Mouse (Mus musculus) liver, embryonic 16.5 days (tissue): ENCODE results near the gene Arid5b. TPM values are rescaled to one million over a fixed set of nuclear protein-coding genes. Genes with fewer than 3 reads are reported as not detected.
A peak's percentile ranks its signal among the peaks of the same experiment; 100 is the strongest.

ENCODE experiments used
- ATAC-seq: fragments of 200-750 bp; cut with Nextera tagmentation; 2 replicates; pipeline ENCODE4 v1.8.0; 2017; ENCODE audit warnings: low read depth, mild to moderate bottlenecking, moderate number of reproducible peaks, moderate library complexity
- H3K27ac ChIP-seq: fragments of 300-500 bp; sonication (generic); 2 replicates; pipeline ENCODE4 v1.5.1; 2014; ENCODE audit warnings: mild to moderate bottlenecking, low read length
- H3K27me3 ChIP-seq: fragments of 300-500 bp; sonication (generic); 2 replicates; pipeline ENCODE4 v1.6.1; 2014; ENCODE audit warnings: low read depth, low read length, mixed read lengths; ENCODE audit not compliant: control insufficient read depth, insufficient read depth
- H3K36me3 ChIP-seq: fragments of 300-500 bp; sonication (generic); 2 replicates; pipeline ENCODE4 v1.6.1; 2014; ENCODE audit warnings: mild to moderate bottlenecking; ENCODE audit not compliant: control insufficient read depth, insufficient read depth
- H3K4me1 ChIP-seq: fragments of 300-500 bp; sonication (generic); 2 replicates; pipeline ENCODE4 v1.6.1; 2014; ENCODE audit warnings: low read depth, low read length, mixed read lengths; ENCODE audit not compliant: control insufficient read depth
- H3K4me2 ChIP-seq: fragments of 300-500 bp; sonication (generic); 2 replicates; pipeline ENCODE4 v1.6.1; 2014; ENCODE audit warnings: low read depth, low read length, mixed read lengths
- H3K4me3 ChIP-seq: fragments of 300-500 bp; sonication (generic); 2 replicates; pipeline ENCODE4 v1.5.1; 2014; ENCODE audit warnings: low read depth, mild to moderate bottlenecking, low read length
- H3K9ac ChIP-seq: fragments of 300-500 bp; sonication (generic); 2 replicates; pipeline ENCODE4 v1.6.1; 2014; ENCODE audit warnings: low read depth, low read length
- H3K9me3 ChIP-seq: fragments of 300-500 bp; sonication (generic); replicated peaks from 2 replicates; pipeline ENCODE4 v1.6.1; 2016; ENCODE audit warnings: low read length; ENCODE audit not compliant: control insufficient read depth
- WGBS: fragments of 180-500 bp; shearing (Covaris S2); extraction: QIAGEN DNeasy Blood & Tissue Kit; methylation state at CpG from one replicate; pipeline ENCODE4 v1.1.7; 2014; ENCODE audit not compliant: insufficient replicate concordance; 5-methylcytosine and 5-hydroxymethylcytosine counted together
- polyA plus RNA-seq: library from polyadenylated mRNA; unstranded; fragments of >200 nt; fragmentation: Nextera tagmentation; extraction: Ambion mirVana; gene quantifications from 2 replicates; pipeline ENCODE4 v1.2.1, GENCODE M21; 2015

Gene Arid5b
- polyA plus RNA-seq, 1 experiment from 2014 or later: 7.8 TPM

GRCm38 (mm10) chr10:68145286-68145950, 133.1 kb downstream of the Arid5b start:
- Histone ChIP-seq H3K27me3 (no peaks in the 10 kb centered on the region), H3K27ac (no peak overlapping the region), H3K4me3 (no peak overlapping the region), H3K4me2 (no peak overlapping the region), H3K9me3 (no peaks in the 10 kb centered on the region), H3K36me3 (no peaks in the 10 kb centered on the region), H3K4me1 (peaks cover 2% of the 10 kb centered on the region; the same call in 1 of the 2 replicates), H3K9ac (no peak overlapping the region)
- WGBS: 71% methylated on average over 18 of the region's 18 CpGs
- no peak for ATAC-seq

DNA sequence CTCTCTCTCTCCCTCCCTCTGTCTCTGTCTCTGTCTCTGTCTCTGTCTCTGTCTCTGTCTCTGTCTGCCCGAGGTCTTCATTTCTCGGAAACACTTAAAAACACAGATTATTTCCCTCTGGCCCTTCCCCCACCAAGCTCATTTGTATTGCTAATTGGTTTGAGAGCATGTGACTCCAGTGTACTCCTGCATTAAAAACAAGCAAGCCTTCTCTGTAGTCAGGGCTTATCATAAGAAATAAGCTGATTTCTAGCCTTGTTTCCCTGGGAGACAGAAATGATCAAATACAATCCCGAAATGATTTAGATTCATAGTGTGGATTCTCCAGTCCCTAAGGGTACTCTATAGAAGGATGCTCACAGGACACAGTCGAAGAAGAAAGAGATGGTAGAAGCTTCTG, 136.0 kb downstream of the Arid5b start:
- Histone ChIP-seq H3K9me3 (no peaks in the 10 kb centered on the region), H3K27ac (no peak overlapping the region), H3K4me2 (no peak overlapping the region), H3K36me3 (no peaks in the 10 kb centered on the region), H3K9ac (no peak overlapping the region), H3K4me3 (no peak overlapping the region), H3K27me3 (no peaks in the 10 kb centered on the region), H3K4me1 (peaks cover 4% of the 10 kb centered on the region)
- ATAC-seq: no peak
- 59% methylated on average over 4 of the region's 4 CpGs for WGBS

DNA sequence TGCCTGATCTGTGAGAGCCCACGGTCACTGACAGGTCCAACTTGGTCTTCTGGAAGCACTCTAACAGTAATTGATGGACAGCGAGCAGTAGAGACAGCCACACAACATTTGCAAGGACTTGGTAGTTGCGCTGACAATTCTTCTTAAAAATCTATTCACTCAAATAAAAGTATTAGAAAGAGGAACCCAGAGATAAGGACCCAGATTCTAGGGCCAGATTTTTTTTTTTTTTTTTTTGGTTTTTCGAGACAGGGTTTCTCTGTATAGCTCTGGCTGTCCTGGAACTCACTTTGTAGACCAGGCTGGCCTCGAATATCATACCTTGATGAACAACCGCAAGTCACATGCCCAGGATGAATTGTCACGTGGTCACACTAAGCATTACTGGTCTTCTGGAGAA, 137.0 kb downstream of the Arid5b start:
- Histone ChIP-seq H3K4me2 (no peak overlapping the region), H3K4me3 (no peak overlapping the region), H3K9me3 (no peaks in the 10 kb centered on the region), H3K36me3 (no peaks in the 10 kb centered on the region), H3K27me3 (no peaks in the 10 kb centered on the region), H3K9ac (no peak overlapping the region), H3K4me1 (peaks cover 4% of the 10 kb centered on the region), H3K27ac (no peak overlapping the region)
- 60% methylated on average over 7 of the region's 7 CpGs for WGBS
- ATAC-seq: no peak

- no peaks in the 10 kb centered on the region for H3K36me3 ChIP-seq
- no peak overlapping the region for H3K27ac ChIP-seq
- no peak overlapping the region for H3K4me3 ChIP-seq
- no peak overlapping the region for H3K4me2 ChIP-seq
- H3K9me3 ChIP-seq: no peaks in the 10 kb centered on the region
- H3K4me1 ChIP-seq: peaks cover 4% of the 10 kb centered on the region
- no peak overlapping the region for H3K9ac ChIP-seq
- H3K27me3 ChIP-seq: no peaks in the 10 kb centered on the region
- WGBS: 16% methylated on average over 2 of the region's 2 CpGs
- ATAC-seq: no peak
These were observed 137.7 kb downstream of the Arid5b start for GRCm38 (mm10) chr10:68140871-68141270.

GRCm38 (mm10) chr10:68140306-68140705, 138.2 kb downstream of the Arid5b start:
- no peak overlapping the region for H3K4me3 ChIP-seq
- H3K27me3 ChIP-seq: no peaks in the 10 kb centered on the region
- WGBS: 59% methylated on average over 6 of the region's 6 CpGs
- no peaks in the 10 kb centered on the region for H3K9me3 ChIP-seq
- H3K27ac ChIP-seq: no peak overlapping the region
- H3K4me2 ChIP-seq: no peak overlapping the region
- no peak overlapping the region for H3K9ac ChIP-seq
- no peaks in the 10 kb centered on the region for H3K36me3 ChIP-seq
- peaks cover 4% of the 10 kb centered on the region for H3K4me1 ChIP-seq
- ATAC-seq: no peak

DNA sequence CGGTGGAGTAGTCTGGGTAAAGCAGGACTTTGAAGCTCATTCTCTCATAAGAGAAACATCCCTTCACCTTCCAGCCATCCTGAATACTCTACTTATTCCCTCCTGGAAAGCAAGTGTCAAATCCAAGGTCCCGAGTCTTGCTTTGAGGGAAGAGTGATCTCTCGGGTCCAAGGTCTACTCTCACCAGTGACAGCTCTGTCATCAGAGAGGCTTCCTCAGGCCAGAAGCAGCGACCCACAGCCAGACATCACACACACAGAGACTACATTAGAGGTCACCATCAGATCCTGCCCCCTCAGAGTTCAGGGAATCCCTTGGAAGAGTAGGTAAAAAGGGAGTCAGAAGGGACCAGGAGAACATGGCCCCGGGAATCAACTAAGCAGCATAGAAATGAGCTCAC, 140.4 kb downstream of the Arid5b start:
- WGBS: 61% methylated on average over 5 of the region's 5 CpGs

DNA sequence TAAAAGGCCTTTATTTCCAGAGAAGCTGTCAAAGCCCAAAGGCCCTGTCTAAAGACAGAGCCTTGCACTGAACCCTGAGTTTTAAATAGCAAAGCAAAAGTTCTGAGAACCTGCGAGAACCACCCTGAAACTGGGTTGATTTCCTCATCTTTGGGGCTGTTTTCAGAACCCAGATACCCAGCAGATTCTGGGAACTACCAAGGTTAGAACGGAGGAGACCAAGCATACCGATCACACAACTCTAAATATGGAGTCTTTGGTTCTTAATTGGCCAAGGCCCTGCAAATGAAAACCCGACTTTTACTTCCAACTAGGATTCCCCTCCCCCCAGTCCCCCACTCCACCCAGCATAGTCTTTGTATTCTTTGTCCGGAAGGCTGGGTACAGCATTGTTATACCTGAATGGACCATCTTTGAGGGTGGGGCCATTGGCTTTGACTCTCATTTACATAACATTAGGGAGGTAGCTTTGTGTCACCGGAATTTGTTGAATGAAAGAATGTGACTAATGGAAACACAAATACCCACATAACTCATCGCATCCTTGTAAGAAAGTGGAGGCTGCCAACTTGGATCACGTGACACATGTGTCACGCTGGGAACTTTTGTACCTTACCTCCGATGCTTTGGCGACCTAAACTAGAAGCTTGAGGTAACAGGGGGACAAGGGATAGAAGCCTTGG, 141.2 kb downstream of the Arid5b start:
- H3K36me3 ChIP-seq: no peaks in the 10 kb centered on the region
- peak overlapping the region; percentile 37 for H3K4me2 ChIP-seq
- peak overlapping the region; percentile 76 for H3K27ac ChIP-seq
- peaks cover 4% of the 10 kb centered on the region for H3K4me1 ChIP-seq
- H3K9ac ChIP-seq: peak overlapping the region; percentile 15; the same call in 1 of the 2 replicates
- WGBS: 69% methylated on average over 11 of the region's 11 CpGs
- no peaks in the 10 kb centered on the region for H3K9me3 ChIP-seq
- ATAC-seq: no peak
- H3K27me3 ChIP-seq: no peaks in the 10 kb centered on the region
- no peak overlapping the region for H3K4me3 ChIP-seq

More for the DNA sequence above, 140.4 kb downstream of the Arid5b start:
- Histone ChIP-seq H3K9me3 (no peaks in the 10 kb centered on the region), H3K27me3 (no peaks in the 10 kb centered on the region), H3K4me2 (no peak overlapping the region), H3K36me3 (no peaks in the 10 kb centered on the region), H3K4me1 (peaks cover 4% of the 10 kb centered on the region), H3K27ac (no peak overlapping the region), H3K9ac (no peak overlapping the region), H3K4me3 (no peak overlapping the region)
- no peak for ATAC-seq

- Histone ChIP-seq H3K36me3 (no peaks in the 10 kb centered on the region), H3K27ac (peak overlapping the region; percentile 76), H3K9me3 (no peaks in the 10 kb centered on the region), H3K27me3 (no peaks in the 10 kb centered on the region), H3K4me2 (peak overlapping the region; percentile 37), H3K9ac (peak overlapping the region; percentile 44), H3K4me1 (peaks cover 4% of the 10 kb centered on the region), H3K4me3 (peak overlapping the region; percentile 55)
- ATAC-seq: peak; percentile 85
- 7% methylated on average over 18 of the region's 18 CpGs for WGBS
These were observed 142.0 kb downstream of the Arid5b start for GRCm38 (mm10) chr10:68136480-68137083.

DNA sequence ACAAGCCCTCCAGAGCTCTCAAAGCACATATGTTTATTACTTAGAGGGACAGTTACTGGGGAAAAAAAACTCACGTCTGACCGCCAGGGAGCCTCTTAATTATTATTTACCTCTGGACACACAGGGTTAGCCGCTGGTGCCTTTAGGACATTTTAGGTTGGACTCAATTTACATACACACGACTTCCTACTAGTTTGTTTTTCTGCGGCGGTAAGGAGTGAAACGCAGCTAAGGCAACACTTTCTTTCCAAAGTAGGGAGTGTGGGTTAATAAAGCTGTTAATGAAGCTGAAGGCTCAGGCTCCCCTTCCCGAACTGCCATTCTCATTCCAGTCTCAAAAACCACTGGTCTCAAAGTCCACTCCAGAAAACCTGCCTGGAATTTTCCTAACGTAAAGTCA, 142.5 kb downstream of the Arid5b start:
- peak overlapping the region; percentile 76 for H3K27ac ChIP-seq
- peak overlapping the region; percentile 37 for H3K4me2 ChIP-seq
- H3K36me3 ChIP-seq: no peaks in the 10 kb centered on the region
- H3K4me3 ChIP-seq: peak overlapping the region; percentile 55
- H3K27me3 ChIP-seq: no peaks in the 10 kb centered on the region
- 0 out of 2 replicates have a peak, but pooled peaks have one; percentile 1 for ATAC-seq
- 4% methylated on average over 9 of the region's 9 CpGs for WGBS
- no peaks in the 10 kb centered on the region for H3K9me3 ChIP-seq
- peaks cover 4% of the 10 kb centered on the region for H3K4me1 ChIP-seq
- peak overlapping the region; percentile 44 for H3K9ac ChIP-seq
